Mouse (Mus musculus): ENCODE measurements at regions not wholly inside any gene's neighbourhood (a gene's known extent, or its start where the extent isn't known, plus 50 kb on each side); places are given as distances from the start of the nearest gene placed in this dataset.

DNA sequence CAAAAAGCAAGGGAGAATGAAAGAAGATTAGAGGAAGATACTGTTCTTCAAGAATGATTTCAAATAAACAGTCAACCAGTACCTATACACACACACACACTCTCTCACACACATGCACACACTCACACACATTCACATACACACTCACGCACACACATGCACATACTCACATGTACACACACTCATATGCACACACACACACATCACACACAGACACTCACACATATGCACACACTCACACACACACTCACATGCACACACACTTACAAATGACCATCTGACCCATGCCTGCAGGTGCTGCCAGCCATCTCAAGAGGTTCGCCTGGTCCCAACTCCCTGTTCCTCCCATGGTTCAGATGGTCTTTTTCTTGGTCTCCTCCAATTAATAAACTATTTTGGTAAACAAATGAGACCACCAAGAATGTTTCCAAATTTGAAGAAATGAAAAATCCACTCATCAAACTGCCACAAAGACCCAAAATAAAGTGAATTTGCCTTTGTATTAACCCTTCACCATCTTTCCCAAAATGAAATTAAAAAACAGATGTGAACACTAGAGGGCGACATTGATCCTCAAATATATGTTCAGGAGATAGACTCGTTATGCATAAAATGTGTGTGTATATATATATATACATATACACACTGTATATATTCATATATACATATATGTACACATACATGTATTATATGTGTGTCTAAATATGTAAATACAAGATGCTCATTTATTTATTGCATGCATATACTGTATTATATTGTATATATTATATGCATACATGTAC is 150.3 kb upstream of the Ank start:
- DNase-seq, result no peak
- TF ChIP-seq POLR2A (IDR thresholded peaks at IDR 0.05; ENCODE audit: borderline replicate concordance, extremely low read depth, low read depth, low read length) (no peak), CTCF (IDR thresholded peaks at IDR 0.05; ENCODE audit: insufficient read depth, low read length) (peak; percentile 4; the same call in 1 of the 2 replicates)
- Histone ChIP-seq H3K4me3 (replicated peaks; ENCODE audit: extremely low read depth, low read depth, low read length) (no peak overlapping the region), H3K4me1 (ENCODE audit: control insufficient read depth, insufficient read depth, low read length) (no peaks in the 10 kb centered on the region)
- 43% methylated on average over 4 of the region's 4 CpGs for WGBS

DNA sequence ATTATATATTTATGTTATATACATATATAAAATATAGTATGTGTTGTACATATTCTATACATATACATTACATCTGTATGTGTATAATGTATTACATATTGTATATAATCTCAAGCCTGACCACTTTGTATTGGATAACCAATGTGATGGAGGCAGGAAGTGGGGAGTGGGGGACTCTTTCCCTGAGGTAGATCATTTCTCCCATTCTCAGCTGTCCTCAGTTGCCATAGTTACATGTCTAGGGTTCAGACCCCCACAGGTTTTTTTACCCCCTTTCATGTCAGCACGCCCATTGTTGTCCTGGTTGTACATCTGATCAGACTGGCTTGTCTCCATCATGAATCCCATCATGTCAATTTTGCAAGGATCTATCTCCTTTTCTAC is 149.7 kb upstream of the Ank start:
- Histone ChIP-seq H3K4me3 (replicated peaks; ENCODE audit: extremely low read depth, low read depth, low read length) (no peak overlapping the region), H3K4me1 (ENCODE audit: control insufficient read depth, insufficient read depth, low read length) (no peaks in the 10 kb centered on the region)
- TF ChIP-seq POLR2A (IDR thresholded peaks at IDR 0.05; ENCODE audit: borderline replicate concordance, extremely low read depth, low read depth, low read length) (no peak), CTCF (IDR thresholded peaks at IDR 0.05; ENCODE audit: insufficient read depth, low read length) (no peak)
- WGBS, result 92% methylated on average over 1 of the region's 1 CpGs
- DNase-seq, result no peak

DNA sequence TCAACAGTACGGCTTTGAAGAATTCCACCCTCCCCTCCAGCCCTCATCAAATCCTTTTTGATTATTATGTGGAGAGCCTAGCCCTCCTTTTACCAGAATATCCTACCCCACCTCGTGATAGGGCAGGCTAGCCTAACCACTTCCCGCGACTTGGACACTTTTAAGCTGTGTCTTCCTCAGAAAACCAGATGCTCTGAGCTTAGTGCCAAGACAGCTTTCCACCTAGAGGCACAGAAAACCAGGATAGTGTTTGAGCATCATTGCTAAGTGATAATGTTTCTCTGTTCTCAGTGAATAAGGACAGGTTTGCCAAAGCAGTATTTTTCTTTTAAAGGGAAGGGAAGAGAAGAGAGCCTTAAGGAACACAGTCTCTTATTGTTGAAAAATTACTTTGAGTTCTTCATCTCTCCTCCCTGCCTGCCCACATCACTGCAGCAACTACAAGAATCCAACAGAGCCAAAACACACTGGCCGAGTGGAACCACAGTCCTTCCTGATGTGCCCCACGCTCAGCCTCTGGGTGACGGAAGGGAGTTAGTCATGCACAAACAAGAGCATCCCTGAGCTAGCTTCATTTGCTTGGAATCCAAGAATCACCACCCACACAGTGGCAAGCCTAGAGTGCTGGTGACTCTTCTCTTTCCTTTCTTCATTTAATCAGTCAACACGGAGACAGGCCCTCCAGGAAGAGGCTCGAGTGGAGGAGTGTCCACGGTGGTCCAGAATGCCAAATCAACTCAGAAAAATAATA is 144.4 kb upstream of the Ank start:
- 73% methylated on average over 10 of the region's 10 CpGs for WGBS

GRCm38 (mm10) chr15:27325847-27326548 is 140.5 kb upstream of the Ank start:
- Histone ChIP-seq H3K4me1 (ENCODE audit: control insufficient read depth, insufficient read depth, low read length) (no peaks in the 10 kb centered on the region), H3K4me3 (replicated peaks; ENCODE audit: extremely low read depth, low read depth, low read length) (no peak overlapping the region)
- TF ChIP-seq CTCF (IDR thresholded peaks at IDR 0.05; ENCODE audit: insufficient read depth, low read length) (peak; percentile 75), POLR2A (IDR thresholded peaks at IDR 0.05; ENCODE audit: borderline replicate concordance, extremely low read depth, low read depth, low read length) (no peak)
- 29% methylated on average over 15 of the region's 15 CpGs for WGBS
- peak; percentile 55 for DNase-seq

More for the DNA sequence above, 144.4 kb upstream of the Ank start:
- no peak for TF ChIP-seq POLR2A (IDR thresholded peaks at IDR 0.05; ENCODE audit: borderline replicate concordance, extremely low read depth, low read depth, low read length)
- no peak for TF ChIP-seq CTCF (IDR thresholded peaks at IDR 0.05; ENCODE audit: insufficient read depth, low read length)
- Histone ChIP-seq H3K4me3 (replicated peaks; ENCODE audit: extremely low read depth, low read depth, low read length) (no peak overlapping the region), H3K4me1 (ENCODE audit: control insufficient read depth, insufficient read depth, low read length) (no peaks in the 10 kb centered on the region)
- DNase-seq, result no peak

GRCm38 (mm10) chr15:27326549-27326876 is 140.0 kb upstream of the Ank start:
- H3K4me1 ChIP-seq (ENCODE audit: control insufficient read depth, insufficient read depth, low read length), result no peaks in the 10 kb centered on the region
- DNase-seq, result no peak
- H3K4me3 ChIP-seq (replicated peaks; ENCODE audit: extremely low read depth, low read depth, low read length), result no peak overlapping the region
- 60% methylated on average over 5 of the region's 5 CpGs for WGBS
- TF ChIP-seq CTCF (IDR thresholded peaks at IDR 0.05; ENCODE audit: insufficient read depth, low read length) (no peak), POLR2A (IDR thresholded peaks at IDR 0.05; ENCODE audit: borderline replicate concordance, extremely low read depth, low read depth, low read length) (no peak)

DNA sequence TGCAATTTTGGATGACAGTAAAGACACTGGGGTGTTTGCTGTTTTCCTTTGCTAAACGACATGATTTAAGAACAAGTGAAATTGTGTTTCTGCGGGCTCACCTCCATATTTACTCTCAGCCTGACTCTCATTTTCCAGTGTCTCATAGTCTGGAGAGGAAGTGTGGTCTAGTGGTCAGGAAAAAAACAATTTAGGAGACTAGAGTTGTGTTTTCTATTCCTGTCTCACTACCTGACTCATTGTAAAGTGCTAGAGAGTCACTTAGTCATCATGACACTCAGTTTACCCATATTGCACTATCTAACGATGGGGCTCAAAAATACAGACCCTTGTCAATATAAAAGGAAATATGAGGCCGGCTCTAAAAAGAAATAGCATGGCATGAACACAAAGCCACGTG is 138.7 kb upstream of the Ank start:
- 73% methylated on average over 5 of the region's 5 CpGs for WGBS
- TF ChIP-seq CTCF (IDR thresholded peaks at IDR 0.05; ENCODE audit: insufficient read depth, low read length) (no peak), POLR2A (IDR thresholded peaks at IDR 0.05; ENCODE audit: borderline replicate concordance, extremely low read depth, low read depth, low read length) (no peak)
- no peaks in the 10 kb centered on the region for H3K4me1 ChIP-seq (ENCODE audit: control insufficient read depth, insufficient read depth, low read length)
- no peak for DNase-seq
- no peak overlapping the region for H3K4me3 ChIP-seq (replicated peaks; ENCODE audit: extremely low read depth, low read depth, low read length)

DNA sequence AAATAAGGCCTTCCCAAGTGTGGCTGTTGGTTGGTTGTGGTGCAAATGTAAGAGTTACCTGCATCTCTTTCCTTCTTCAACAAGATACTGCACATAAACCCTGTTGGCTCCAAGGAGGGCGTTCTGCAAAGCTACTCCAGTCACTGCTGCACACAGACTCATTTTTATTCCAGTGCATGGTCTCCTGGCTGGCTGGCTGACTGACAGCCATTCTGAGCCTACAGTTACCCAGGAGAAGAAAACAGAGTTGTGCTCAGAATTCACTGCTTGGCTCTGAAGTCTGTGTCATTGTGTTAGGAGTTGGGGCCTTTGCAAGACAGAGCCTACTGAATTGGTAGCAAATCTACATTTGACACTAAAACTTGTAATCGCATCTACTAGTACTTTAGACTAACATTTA is 138.0 kb upstream of the Ank start:
- H3K4me1 ChIP-seq (ENCODE audit: control insufficient read depth, insufficient read depth, low read length), result no peaks in the 10 kb centered on the region
- H3K4me3 ChIP-seq (replicated peaks; ENCODE audit: extremely low read depth, low read depth, low read length), result no peak overlapping the region
- no peak for DNase-seq
- 80% methylated on average over 2 of the region's 2 CpGs for WGBS
- TF ChIP-seq POLR2A (IDR thresholded peaks at IDR 0.05; ENCODE audit: borderline replicate concordance, extremely low read depth, low read depth, low read length) (no peak), CTCF (IDR thresholded peaks at IDR 0.05; ENCODE audit: insufficient read depth, low read length) (no peak)

DNA sequence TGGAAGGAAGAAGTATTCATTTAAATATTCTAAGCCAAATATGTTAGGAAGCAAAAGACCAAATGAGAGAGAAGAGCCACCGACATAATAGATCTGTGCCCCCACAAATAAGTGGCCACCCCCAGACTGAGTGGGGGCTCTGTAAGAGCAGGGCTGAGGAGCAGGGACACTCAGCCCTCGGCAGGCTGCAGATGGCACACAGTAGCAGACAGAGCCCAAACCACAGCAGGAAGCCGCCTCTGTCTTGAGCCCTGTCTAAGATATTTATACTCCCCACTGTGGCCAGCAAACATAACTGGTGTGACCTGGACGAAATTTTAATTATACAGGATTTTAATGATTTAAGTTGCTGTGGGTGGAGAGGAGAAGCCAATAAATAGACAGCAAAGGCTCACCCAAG is 126.4 kb upstream of the Ank start:
- 52% methylated on average over 4 of the region's 4 CpGs for WGBS
- no peak overlapping the region for H3K4me3 ChIP-seq (replicated peaks; ENCODE audit: extremely low read depth, low read depth, low read length)
- no peaks in the 10 kb centered on the region for H3K4me1 ChIP-seq (ENCODE audit: control insufficient read depth, insufficient read depth, low read length)
- TF ChIP-seq POLR2A (IDR thresholded peaks at IDR 0.05; ENCODE audit: borderline replicate concordance, extremely low read depth, low read depth, low read length), result no peak
- no peak for TF ChIP-seq CTCF (IDR thresholded peaks at IDR 0.05; ENCODE audit: insufficient read depth, low read length)
- no peak for DNase-seq

DNA sequence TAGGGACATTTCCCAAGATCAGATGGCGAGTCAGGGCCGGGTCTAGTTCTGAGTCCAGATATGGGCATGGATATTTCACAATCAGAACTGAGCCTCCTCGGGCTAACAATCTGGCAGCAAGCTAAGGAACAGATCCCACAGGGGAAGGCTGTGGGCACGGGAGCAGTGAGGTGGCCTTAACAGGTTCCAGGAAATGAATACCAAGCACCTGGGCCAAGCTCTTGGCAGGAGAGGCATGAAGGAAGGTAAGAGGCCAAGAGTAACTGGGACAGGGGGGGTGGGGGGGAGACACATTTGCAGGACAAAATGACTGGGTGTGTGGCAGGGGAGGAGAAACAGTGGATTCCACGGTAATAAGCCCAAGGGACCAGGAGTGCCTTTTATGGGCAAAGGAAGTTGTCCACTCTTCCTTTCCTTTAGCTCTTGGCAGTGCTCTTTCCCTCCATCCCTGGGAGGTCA is 124.9 kb upstream of the Ank start:
- no peak for DNase-seq
- 32% methylated on average over 5 of the region's 5 CpGs for WGBS
- TF ChIP-seq CTCF (IDR thresholded peaks at IDR 0.05; ENCODE audit: insufficient read depth, low read length), result no peak
- TF ChIP-seq POLR2A (IDR thresholded peaks at IDR 0.05; ENCODE audit: borderline replicate concordance, extremely low read depth, low read depth, low read length), result no peak
- Histone ChIP-seq H3K4me1 (ENCODE audit: control insufficient read depth, insufficient read depth, low read length) (no peaks in the 10 kb centered on the region), H3K4me3 (replicated peaks; ENCODE audit: extremely low read depth, low read depth, low read length) (no peak overlapping the region)
